Mouse (Mus musculus) left cerebral cortex, postnatal 14 days (tissue): ENCODE measurements around the gene Ceacam15. TPM values are rescaled to one million over a fixed set of nuclear protein-coding genes. Genes with fewer than 3 reads are reported as not detected.
"Not testable (repeated sequence)": the region's sequence is repeated elsewhere in the genome, so short reads cannot be mapped to it uniquely, and the experiment has no call there.

Experiments
- DNase-seq, 2 experiments: peaks; one replicate each; pipeline ENCODE4 v3.0.0; 2021 to 2022; ENCODE audit warnings: low spot score in 2 of 2, mixed read lengths in 1 of 2
- intact Hi-C: fragments of 180-260 bp; cut with DNase I; formaldehyde crosslinking; loops from one replicate; pipeline ENCODE4 v1.15.1; 2025
- long read RNA-seq, 2 experiments: library from polyadenylated mRNA; stranded (forward); transcript quantifications; one replicate each; pipeline ENCODE4 v2.0.0; 2021
- total RNA-seq, 2 experiments: library from RNA; stranded (reverse); gene quantifications; 2 replicates each; pipeline ENCODE4 v1.2.3; 2021

Gene Ceacam15
- not detected for total RNA-seq
- long read RNA-seq, experiment 1, result 0 reads
- long read RNA-seq, experiment 2, result 0 reads

DNA sequence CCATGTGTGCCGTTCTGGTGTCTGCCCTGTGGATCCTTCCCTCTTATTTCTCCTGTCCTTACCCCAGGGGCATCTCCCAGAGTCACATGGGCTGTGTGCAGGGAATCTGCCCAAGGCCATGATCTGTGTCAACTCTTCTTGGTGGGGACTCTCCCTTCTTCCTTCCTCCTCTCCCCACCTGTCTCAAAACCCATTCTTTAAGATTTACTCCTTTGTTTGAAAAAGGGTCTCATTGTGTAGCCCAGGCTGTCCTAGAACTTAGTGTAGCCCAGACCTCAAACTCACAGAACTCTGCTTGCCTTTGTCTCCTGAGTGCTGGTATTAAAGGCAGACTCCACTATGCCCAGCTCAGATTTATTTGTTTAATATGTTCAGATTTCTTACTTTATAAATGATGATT is at the start of gene Ceacam15:
TSS of gene Ceacam15 (minus strand) at position 101 of the 400 bp plus-strand sequence.
- intact Hi-C loops, result no loop called here
- DNase-seq, result no peak

DNA sequence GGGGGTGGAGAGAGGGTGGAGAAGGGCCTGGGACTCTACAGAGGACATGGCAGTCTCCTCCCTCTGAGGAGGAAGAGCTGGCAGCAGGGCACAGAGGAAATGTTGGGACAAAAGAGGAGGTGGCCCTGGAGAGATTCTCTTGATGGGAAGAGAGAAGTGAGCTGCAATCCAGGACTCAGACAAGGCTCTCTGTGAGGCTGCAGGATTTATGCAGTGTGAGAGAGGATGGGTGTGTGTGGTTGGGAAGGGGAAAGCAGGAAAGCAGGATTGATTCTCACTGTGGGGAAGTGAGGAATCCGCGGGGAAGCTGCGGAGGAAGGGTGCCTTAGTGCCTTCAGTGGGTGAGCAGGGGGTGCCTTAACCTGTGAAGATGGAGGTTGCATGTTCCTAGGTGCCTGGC is 47.0 kb upstream of the Ceacam15 start:
- DNase-seq, intact Hi-C loops: not testable (repeated sequence)

DNA sequence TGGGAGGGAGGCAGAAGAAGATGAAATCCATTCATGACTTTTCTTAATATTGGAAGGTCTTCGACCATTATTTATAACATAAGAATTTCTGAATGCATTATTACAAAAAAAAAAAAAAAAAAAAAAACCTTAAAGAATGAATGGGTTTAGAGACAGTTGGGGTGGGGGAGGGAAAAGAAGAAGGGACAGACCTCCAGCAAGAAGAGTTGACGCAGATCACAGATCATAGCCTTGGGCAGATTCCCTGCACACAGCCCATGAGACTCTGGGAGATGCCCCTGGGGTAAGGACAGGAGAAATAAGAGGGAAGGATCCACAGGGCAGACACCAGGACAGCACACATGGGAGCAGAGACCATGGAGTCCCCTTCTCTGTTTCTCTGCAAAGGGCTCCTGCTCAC is 46.1 kb upstream of the Ceacam15 start, which contains the start of gene Ceacam9:
TSS of gene Ceacam9 (plus strand) at position 301 of the 400 bp plus-strand sequence.
- no peak for DNase-seq
- intact Hi-C loops, result no loop called here

DNA sequence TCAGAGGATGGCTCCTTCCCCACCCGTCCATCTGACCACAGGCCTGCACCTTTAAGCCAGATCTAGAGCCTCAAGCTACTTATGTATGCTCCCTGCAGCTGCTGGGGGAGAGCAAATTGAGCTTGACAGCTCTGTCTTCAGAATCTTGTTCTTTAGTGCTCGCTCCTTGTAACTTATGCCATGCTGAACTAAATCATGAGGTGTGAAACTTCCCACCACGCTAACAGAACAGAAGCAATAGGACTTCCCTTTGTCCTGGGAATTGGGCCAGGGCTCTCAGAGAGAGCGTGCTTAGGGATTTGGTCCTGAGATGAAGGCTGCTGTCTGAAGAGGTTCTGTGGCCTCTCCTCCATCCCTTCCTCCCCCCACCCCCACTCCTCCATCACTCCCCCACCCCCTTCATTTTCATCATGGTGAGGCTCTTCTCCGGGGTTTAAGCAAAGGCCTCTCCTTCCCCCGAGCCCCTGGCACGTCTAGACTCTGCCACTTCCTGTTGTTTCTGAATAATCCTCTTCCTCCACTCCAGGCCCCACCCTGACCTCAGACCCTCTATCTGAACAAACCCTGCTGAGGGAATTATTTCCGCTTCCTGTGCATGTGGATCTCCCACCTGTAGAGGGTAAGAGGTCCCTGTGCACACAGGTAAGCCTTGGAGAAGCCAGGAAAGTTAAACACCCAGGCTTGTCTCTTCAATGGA is 41.1 kb upstream of the Ceacam15 start:
- DNase-seq, result peak; percentile 18 to 49
- intact Hi-C loops, result not testable (repeated sequence)

DNA sequence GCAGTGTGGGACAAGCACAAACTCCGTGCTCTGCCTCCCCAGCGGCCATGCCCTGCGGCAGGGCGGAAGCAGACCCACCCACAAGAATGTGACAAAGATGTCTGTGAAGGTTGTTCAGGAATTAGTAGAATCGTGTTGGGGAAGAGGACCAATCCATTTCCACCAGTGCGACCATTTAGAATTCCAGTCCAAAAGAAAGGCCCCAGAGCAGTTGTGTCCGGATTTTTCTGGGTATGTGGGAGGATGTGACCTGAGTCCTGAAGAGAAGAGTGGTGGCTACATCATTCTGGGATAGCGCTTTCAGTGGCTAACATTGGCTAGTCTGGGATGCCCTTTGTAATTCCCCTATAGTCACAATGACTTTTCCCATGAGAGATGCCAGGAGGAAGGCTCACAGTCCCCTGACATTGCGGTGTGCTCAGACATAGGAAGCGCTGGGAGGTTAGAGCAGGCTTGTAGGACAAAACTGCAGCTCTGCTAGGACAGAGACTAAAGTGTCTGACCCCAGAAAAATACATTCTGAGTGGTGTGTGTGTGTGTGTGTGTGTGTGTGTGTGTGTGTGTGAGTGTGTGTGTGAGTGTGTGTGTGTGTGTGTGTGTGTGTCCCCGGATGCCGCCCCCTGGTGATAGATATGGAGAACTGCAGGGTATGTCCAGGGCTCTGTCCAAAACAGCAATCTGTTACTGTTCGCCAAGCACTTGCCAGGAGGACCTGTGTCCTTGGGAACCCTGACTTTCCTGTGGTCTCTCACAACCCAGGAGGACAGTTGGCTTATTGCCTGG is 37.3 kb upstream of the Ceacam15 start:
- DNase-seq, result no peak
- intact Hi-C loops, result no loop called here

DNA sequence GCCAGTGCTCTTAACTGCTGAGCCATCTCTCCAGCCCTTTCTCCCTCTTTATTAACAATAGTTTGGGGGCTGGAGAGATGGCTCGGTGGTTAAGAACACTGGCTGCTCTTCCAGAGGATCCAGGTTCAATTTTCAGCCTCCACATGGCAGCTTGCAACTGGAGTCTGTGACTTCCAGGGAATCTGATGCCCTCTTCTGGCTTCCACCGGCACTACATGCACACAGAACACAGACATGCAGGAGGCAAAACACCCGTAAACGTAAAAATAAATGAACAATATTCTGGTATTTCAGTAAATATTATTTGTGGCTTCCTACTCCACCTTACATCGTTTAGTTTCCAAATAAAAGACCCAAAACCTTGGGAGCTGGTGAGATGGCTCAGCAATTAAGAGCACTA is 35.1 kb upstream of the Ceacam15 start:
- no peak for DNase-seq
- intact Hi-C loops, result no loop called here

DNA sequence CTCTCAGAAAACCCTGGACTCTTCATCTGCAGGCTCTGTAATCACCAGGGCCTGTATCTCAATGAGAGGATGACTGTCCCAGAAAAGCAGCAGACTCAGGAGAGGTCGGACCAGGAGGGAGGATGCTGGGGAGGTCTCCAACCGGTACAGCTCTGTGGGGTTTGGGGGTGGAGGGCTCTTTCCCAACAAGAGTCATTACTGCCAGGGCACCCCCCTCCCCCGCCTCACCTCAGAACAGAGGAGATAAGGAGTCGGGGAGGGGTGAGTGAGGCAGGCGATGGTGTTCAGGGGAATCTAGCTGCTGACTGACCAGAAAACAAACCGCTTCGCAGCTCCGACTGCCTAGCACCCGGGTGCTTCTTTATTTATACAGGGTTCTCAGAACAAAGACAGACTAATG is 32.7 kb upstream of the Ceacam15 start:
- DNase-seq, result no peak
- intact Hi-C loops, result no loop called here

DNA sequence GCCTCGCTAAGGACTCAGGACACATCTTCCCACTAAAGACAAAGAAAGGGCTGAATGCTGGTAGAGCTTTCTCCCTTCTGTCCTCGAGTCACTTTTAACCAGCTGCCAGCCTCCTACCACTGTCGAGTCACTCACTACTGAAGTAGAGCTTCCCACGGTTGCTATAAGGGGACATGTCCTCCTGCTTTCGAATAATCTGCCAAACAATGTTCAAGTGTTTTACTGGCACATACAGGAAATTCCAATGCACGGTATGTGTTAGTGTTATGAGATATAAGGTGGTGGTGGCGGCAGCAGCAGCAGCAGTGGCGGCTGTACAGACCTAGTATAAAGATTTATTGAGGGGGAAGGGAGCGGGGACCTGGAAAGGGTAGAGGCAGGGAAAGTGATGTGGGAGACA is 30.9 kb upstream of the Ceacam15 start:
- intact Hi-C loops, result no loop called here
- peak; percentile 58 to 84 for DNase-seq

DNA sequence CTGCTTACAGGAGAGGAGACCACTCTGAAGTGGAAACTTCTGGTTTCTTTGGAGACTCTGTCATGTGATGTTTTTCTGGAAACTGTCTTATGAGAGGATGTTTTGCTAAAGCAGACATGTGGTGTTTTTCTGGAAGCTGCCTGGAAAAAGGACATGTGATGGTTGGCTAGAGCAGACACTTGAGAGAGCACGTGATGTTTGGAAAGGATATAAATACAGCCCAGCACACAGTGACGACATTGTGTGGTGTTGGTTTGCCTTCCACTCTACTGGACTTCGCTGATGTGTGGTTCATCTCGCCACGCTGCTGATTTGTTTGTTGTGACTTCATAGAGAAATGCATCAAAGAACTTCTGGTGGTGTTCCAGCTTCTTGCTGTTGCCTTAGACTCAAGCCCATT is 25.1 kb upstream of the Ceacam15 start:
- DNase-seq, result peak in 1 of 2 experiments; percentile 35
- intact Hi-C loops, result no loop called here

DNA sequence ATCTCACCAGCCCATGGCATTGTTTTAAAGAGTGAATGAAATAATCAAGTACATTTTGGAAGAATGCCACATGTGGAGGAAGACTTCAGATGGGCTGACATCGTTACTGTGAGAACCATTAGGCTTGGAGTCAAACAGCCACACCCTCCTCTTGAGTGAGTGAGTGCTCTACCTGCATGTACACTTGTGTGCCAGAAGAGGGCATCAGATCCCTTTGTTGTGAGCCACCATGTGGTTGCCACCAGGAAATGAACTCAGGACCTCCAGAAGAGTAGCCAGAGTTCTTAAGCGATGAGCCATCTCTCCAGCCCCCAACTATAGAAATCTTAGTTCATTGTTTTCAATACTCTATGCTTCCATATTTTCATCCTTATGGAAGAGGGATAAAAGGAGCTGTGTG is 23.5 kb upstream of the Ceacam15 start:
- intact Hi-C loops, result no loop called here
- DNase-seq, result no peak

DNA sequence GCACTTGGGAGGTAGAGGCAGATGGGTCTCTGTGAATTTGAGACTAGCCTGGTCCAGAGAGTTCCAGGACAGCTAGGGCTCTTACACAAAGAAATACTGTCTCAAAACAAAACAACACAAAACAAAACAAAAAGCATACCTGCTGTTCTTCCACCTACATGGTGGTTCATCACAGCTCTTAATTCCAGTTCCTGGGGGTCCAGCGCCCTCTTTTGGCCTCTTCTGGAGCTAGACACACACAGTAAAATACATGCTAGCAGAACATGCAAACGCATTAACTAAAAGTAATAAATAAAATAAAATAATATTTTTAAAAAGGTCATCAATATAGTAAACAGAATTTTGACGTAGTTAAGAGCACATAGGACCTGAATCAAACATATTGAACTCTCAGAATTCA is 19.5 kb upstream of the Ceacam15 start:
- intact Hi-C loops, result loop anchor here (2.0 kb wide), 1 partner anchor 64 kb away; no protein-coding TSS in a partner anchor
- peak in 1 of 2 experiments; percentile 50 for DNase-seq

DNA sequence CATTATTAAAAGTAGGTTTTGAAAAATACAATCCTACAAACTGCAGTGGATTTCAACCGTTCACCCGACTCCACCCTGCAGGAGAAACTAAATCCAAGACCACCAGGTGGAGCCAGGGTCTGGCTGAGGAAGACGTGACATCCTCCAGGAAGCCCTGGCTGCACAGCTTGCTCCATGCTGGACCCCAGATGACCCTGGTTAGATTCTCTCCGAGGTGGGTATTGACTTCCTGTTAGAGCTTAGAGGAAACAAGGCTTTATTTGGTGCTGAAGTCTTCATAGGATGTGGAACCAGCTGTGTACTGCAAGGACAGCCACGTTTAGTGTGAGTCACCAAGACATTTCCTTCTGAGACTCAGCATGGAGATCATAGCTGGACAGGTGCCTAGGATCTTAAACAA is 13.7 kb upstream of the Ceacam15 start:
- intact Hi-C loops, result no loop called here
- DNase-seq, result no peak

DNA sequence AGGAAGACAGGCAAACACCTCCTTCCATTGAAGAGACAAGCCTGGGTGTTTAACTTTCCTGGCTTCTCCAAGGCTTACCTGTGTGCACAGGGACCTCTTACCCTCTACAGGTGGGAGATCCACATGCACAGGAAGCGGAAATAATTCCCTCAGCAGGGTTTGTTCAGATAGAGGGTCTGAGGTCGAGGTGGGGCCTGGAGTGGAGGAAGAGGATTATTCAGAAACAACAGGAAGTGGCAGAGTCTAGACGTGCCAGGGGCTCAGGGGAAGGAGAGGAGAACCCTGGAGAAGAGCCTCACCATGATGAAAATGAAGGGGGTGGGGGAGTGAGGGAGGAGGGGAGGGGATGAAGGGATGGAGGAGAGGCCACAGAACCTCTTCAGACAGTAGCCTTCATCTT is 4.7 kb upstream of the Ceacam15 start:
- intact Hi-C loops, DNase-seq: not testable (repeated sequence)

DNA sequence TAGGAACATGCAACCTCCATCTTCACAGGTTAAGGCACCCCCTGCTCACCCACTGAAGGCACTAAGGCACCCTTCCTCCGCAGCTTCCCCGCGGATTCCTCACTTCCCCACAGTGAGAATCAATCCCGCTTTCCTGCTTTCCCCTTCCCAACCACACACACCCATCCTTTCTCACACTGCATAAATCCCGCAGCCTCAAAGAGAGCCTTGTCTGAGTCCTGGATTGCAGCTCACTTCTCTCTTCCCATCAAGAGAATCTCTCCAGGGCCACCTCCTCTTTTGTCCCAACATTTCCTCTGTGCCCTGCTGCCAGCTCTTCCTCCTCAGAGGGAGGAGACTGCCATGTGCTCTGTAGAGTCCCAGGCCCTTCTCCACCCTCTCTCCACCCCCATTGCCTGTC is 806 bp downstream of the Ceacam15 start:
- intact Hi-C loops, result not testable (repeated sequence)
- peak in 1 of 2 experiments; percentile 14 for DNase-seq

DNA sequence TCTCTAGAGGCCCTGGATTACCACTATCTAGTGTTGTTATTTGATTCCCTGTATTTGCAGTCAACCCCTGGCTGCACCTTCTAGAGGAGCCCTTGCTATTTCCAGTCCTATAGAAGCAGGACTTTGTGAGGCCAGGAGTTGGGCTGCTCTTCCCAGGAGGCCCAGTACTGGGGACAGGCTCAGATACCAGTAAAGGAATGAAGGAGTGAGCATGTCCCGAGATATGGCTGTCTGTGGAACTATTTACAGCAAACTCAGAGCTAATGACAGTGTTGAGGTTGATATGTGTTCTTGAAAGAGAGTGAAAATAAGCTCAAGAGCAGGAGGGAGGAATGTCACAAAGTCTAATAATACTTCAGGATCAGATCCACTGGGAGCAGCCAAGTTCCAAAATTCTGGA is 1.7 kb downstream of the Ceacam15 start:
- no peak for DNase-seq
- intact Hi-C loops, result no loop called here

DNA sequence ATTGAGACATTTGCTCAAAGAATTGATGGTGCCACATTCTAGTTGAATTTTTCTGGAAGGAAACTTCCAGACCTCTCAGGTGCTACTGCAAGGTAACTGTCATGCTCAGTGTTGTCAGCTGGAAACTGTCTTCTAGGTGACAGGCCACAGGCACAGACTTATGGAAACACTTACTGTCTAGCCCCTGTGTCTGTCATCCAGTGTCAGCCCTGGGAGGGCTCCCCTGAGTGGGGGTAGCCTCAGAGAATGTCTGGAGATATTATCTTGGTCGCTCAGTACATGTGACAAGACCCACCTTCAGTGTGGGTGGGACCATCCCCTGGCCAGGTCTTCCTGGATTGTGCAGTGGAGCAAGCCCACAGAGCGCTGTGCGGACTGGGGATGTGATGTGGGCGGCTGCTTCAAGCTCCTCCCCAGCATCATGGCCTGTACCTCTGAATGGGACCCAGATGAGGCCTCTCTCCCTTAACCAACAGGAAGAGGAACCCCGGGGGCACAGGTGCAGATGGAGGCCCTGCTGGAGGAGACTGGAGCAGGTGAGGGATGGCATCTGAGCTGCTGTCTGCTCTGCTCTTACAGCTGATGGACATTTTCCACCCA is 7.1 kb downstream of the Ceacam15 start:
- intact Hi-C loops, DNase-seq: not testable (repeated sequence)

DNA sequence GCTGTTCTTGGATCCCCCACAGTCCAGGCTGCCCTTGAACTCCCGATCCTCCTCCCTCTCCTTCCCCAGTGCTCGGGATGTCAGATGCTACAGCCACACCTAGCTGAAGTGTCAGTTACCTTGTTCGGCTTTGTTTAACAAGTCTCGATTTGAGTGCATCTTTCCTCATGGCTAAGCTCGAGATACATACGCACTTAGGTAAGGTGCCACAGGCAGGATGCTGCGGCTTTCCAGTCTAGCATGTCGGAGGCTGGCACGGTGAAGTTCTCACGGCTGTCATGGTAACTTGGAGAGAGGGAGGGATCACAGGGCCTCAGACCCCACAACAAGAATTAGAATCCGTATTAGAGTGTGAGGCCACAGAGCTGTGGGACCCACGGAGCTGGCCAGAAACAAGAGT is 31.2 kb downstream of the Ceacam15 start:
- intact Hi-C loops, result no loop called here
- no peak for DNase-seq

DNA sequence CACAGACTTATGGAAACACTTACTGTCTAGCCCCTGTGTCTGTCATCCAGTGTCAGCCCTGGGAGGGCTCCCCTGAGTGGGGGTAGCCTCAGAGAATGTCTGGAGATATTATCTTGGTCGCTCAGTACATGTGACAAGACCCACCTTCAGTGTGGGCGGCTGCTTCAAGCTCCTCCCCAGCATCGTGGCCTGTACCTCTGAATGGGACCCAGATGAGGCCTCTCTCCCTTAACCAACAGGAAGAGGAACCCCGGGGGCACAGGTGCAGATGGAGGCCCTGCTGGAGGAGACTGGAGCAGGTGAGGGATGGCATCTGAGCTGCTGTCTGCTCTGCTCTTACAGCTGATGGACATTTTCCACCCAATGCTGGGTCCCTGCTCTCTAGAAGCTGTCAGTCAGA is 32.4 kb downstream of the Ceacam15 start:
- DNase-seq, intact Hi-C loops: not testable (repeated sequence)

DNA sequence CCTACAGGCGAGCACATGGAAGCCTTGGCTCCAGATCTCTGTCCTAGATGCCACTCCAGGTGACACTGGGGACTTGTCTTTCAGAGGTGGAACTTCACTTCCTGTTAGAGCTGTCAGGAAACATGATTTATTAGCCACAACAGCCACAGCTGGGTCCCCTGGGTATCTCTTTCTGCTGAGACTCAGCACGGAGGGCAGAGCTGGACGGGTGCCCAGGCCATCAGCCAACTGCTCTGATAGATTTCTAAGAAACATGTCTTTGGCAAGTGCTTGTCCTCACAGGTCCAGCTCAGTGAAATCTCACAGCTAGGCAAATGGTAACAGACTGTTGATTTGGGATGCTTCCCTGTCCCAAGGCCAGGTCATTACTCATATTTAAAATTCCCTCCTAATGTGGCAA is 36.5 kb downstream of the Ceacam15 start:
- peak in 1 of 2 experiments; percentile 45 for DNase-seq
- intact Hi-C loops, result no loop called here

DNA sequence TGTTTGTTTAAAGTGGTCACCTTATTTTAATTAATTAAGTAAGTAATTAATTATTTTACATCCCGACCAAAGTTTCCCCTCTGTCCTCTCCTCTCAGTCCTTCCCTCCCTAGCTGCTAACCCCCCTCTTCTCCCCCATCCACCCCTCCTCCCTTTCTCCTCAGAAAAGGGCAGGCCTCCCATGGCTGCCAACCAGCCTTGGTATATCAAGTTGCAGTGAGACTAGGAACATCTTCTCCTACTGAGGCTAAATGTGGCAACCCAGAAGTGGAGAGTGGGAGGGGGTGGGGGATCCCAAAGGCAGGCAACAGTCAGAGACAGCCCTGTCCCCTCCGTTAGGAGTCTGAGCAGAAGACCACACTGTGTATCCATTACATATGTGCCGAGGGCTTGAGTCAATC is 40.4 kb downstream of the Ceacam15 start:
- DNase-seq, result no peak
- intact Hi-C loops, result no loop called here
